Mouse (Mus musculus) liver, embryonic 16.5 days (tissue): ENCODE results near the gene Uvrag. TPM values are rescaled to one million over a fixed set of nuclear protein-coding genes. Genes with fewer than 3 reads are reported as not detected.

ENCODE experiments used
- ATAC-seq: fragments of 200-750 bp; cut with Nextera tagmentation; 2 replicates; pipeline ENCODE4 v1.8.0; 2017; ENCODE audit warnings: low read depth, mild to moderate bottlenecking, moderate number of reproducible peaks, moderate library complexity
- H3K27ac ChIP-seq: fragments of 300-500 bp; sonication (generic); 2 replicates; pipeline ENCODE4 v1.5.1; 2014; ENCODE audit warnings: mild to moderate bottlenecking, low read length
- H3K27me3 ChIP-seq: fragments of 300-500 bp; sonication (generic); 2 replicates; pipeline ENCODE4 v1.6.1; 2014; ENCODE audit warnings: low read depth, low read length, mixed read lengths; ENCODE audit not compliant: control insufficient read depth, insufficient read depth
- H3K36me3 ChIP-seq: fragments of 300-500 bp; sonication (generic); 2 replicates; pipeline ENCODE4 v1.6.1; 2014; ENCODE audit warnings: mild to moderate bottlenecking; ENCODE audit not compliant: control insufficient read depth, insufficient read depth
- H3K4me1 ChIP-seq: fragments of 300-500 bp; sonication (generic); 2 replicates; pipeline ENCODE4 v1.6.1; 2014; ENCODE audit warnings: low read depth, low read length, mixed read lengths; ENCODE audit not compliant: control insufficient read depth
- H3K4me2 ChIP-seq: fragments of 300-500 bp; sonication (generic); 2 replicates; pipeline ENCODE4 v1.6.1; 2014; ENCODE audit warnings: low read depth, low read length, mixed read lengths
- H3K4me3 ChIP-seq: fragments of 300-500 bp; sonication (generic); 2 replicates; pipeline ENCODE4 v1.5.1; 2014; ENCODE audit warnings: low read depth, mild to moderate bottlenecking, low read length
- H3K9ac ChIP-seq: fragments of 300-500 bp; sonication (generic); 2 replicates; pipeline ENCODE4 v1.6.1; 2014; ENCODE audit warnings: low read depth, low read length
- H3K9me3 ChIP-seq: fragments of 300-500 bp; sonication (generic); replicated peaks from 2 replicates; pipeline ENCODE4 v1.6.1; 2016; ENCODE audit warnings: low read length; ENCODE audit not compliant: control insufficient read depth
- WGBS: fragments of 180-500 bp; shearing (Covaris S2); extraction: QIAGEN DNeasy Blood & Tissue Kit; methylation state at CpG from one replicate; pipeline ENCODE4 v1.1.7; 2014; ENCODE audit not compliant: insufficient replicate concordance; 5-methylcytosine and 5-hydroxymethylcytosine counted together
- polyA plus RNA-seq: library from polyadenylated mRNA; unstranded; fragments of >200 nt; fragmentation: Nextera tagmentation; extraction: Ambion mirVana; gene quantifications from 2 replicates; pipeline ENCODE4 v1.2.1, GENCODE M21; 2015

The Uvrag gene
- polyA plus RNA-seq, 1 experiment from 2014 or later, result 8.2 TPM

- H3K27ac ChIP-seq, result no peak overlapping the region
- ATAC-seq, result no peak; the same call in 1 of the 2 replicates
- no peak overlapping the region for H3K9ac ChIP-seq
- WGBS, result 63% methylated on average over 4 of the region's 4 CpGs
- no peaks in the 10 kb centered on the region for H3K9me3 ChIP-seq
- no peaks in the 10 kb centered on the region for H3K36me3 ChIP-seq
- no peak overlapping the region for H3K4me2 ChIP-seq
- no peaks in the 10 kb centered on the region; the same call in 1 of the 2 replicates for H3K4me1 ChIP-seq
- no peaks in the 10 kb centered on the region for H3K27me3 ChIP-seq
- no peak overlapping the region for H3K4me3 ChIP-seq
Measured at GRCm38 (mm10) chr7:99014620-99015019, 126.3 kb downstream of the Uvrag start.

GRCm38 (mm10) chr7:99007506-99008354 is 133.2 kb downstream of the Uvrag start:
- Histone ChIP-seq H3K27ac (no peak overlapping the region), H3K4me1 (no peaks in the 10 kb centered on the region), H3K9ac (no peak overlapping the region), H3K4me3 (no peak overlapping the region), H3K9me3 (no peaks in the 10 kb centered on the region), H3K36me3 (0 out of 2 replicates have a peak, but pooled peaks cover 3% of the 10 kb centered on the region), H3K4me2 (no peak overlapping the region), H3K27me3 (no peaks in the 10 kb centered on the region)
- 72% methylated on average over 16 of the region's 16 CpGs for WGBS
- ATAC-seq, result no peak

- Histone ChIP-seq H3K9ac (no peak overlapping the region), H3K9me3 (no peaks in the 10 kb centered on the region), H3K27me3 (no peaks in the 10 kb centered on the region), H3K4me3 (no peak overlapping the region), H3K4me2 (no peak overlapping the region), H3K4me1 (no peaks in the 10 kb centered on the region), H3K27ac (no peak overlapping the region), H3K36me3 (0 out of 2 replicates have a peak, but pooled peaks cover 3% of the 10 kb centered on the region)
- WGBS, result 76% methylated on average over 6 of the region's 6 CpGs
- ATAC-seq, result no peak
Measured at GRCm38 (mm10) chr7:99003231-99003630, 137.7 kb downstream of the Uvrag start.

GRCm38 (mm10) chr7:98998722-98999121 is 142.2 kb downstream of the Uvrag start:
- Histone ChIP-seq H3K4me3 (no peak overlapping the region), H3K4me2 (no peak overlapping the region), H3K27me3 (no peaks in the 10 kb centered on the region), H3K9ac (no peak overlapping the region), H3K4me1 (no peaks in the 10 kb centered on the region), H3K9me3 (no peaks in the 10 kb centered on the region), H3K27ac (no peak overlapping the region), H3K36me3 (0 out of 2 replicates have a peak, but pooled peaks cover 3% of the 10 kb centered on the region)
- ATAC-seq, result no peak

- Histone ChIP-seq H3K9me3 (no peaks in the 10 kb centered on the region), H3K27ac (no peak overlapping the region), H3K4me2 (no peak overlapping the region), H3K36me3 (no peaks in the 10 kb centered on the region), H3K4me3 (no peak overlapping the region), H3K4me1 (no peaks in the 10 kb centered on the region), H3K9ac (no peak overlapping the region), H3K27me3 (no peaks in the 10 kb centered on the region)
- WGBS, result 72% methylated on average over 7 of the region's 7 CpGs
- no peak for ATAC-seq
Measured at GRCm38 (mm10) chr7:98997760-98998159, 143.2 kb downstream of the Uvrag start.

GRCm38 (mm10) chr7:98996791-98997190 is 144.2 kb downstream of the Uvrag start:
- Histone ChIP-seq H3K27ac (no peak overlapping the region), H3K4me1 (no peaks in the 10 kb centered on the region), H3K9ac (no peak overlapping the region), H3K4me3 (no peak overlapping the region), H3K27me3 (no peaks in the 10 kb centered on the region), H3K9me3 (no peaks in the 10 kb centered on the region), H3K36me3 (no peaks in the 10 kb centered on the region), H3K4me2 (no peak overlapping the region)
- ATAC-seq, result no peak
- 85% methylated on average over 6 of the region's 6 CpGs for WGBS

- Histone ChIP-seq H3K27me3 (no peaks in the 10 kb centered on the region), H3K4me2 (no peak overlapping the region), H3K9ac (no peak overlapping the region), H3K4me3 (no peak overlapping the region), H3K4me1 (no peaks in the 10 kb centered on the region), H3K9me3 (no peaks in the 10 kb centered on the region), H3K36me3 (no peaks in the 10 kb centered on the region; the same call in 1 of the 2 replicates), H3K27ac (no peak overlapping the region)
- no peak for ATAC-seq
- 69% methylated on average over 5 of the region's 5 CpGs for WGBS
Measured at GRCm38 (mm10) chr7:98995126-98995727, 145.7 kb downstream of the Uvrag start.

GRCm38 (mm10) chr7:98994137-98994536 is 146.8 kb downstream of the Uvrag start:
- no peak overlapping the region for H3K27ac ChIP-seq
- no peak for ATAC-seq

GRCm38 (mm10) chr7:98993395-98993794 is 147.5 kb downstream of the Uvrag start:
- WGBS, result 19% methylated on average over 4 of the region's 4 CpGs
- Histone ChIP-seq H3K4me3 (no peak overlapping the region), H3K36me3 (no peaks in the 10 kb centered on the region; the same call in 1 of the 2 replicates), H3K27me3 (no peaks in the 10 kb centered on the region), H3K9ac (no peak overlapping the region), H3K9me3 (no peaks in the 10 kb centered on the region), H3K4me2 (no peak overlapping the region), H3K27ac (no peak overlapping the region), H3K4me1 (no peaks in the 10 kb centered on the region)
- ATAC-seq, result no peak

More at GRCm38 (mm10) chr7:98994137-98994536, 146.8 kb downstream of the Uvrag start:
- H3K9me3 ChIP-seq, result no peaks in the 10 kb centered on the region
- H3K4me1 ChIP-seq, result no peaks in the 10 kb centered on the region
- H3K36me3 ChIP-seq, result no peaks in the 10 kb centered on the region; the same call in 1 of the 2 replicates
- H3K9ac ChIP-seq, result no peak overlapping the region
- H3K4me3 ChIP-seq, result no peak overlapping the region
- no peaks in the 10 kb centered on the region for H3K27me3 ChIP-seq
- no peak overlapping the region for H3K4me2 ChIP-seq
- WGBS, result 49% methylated on average over 6 of the region's 6 CpGs
